ENCODE assay signal across 23 mouse cellular contexts in the genomic region with DNA sequence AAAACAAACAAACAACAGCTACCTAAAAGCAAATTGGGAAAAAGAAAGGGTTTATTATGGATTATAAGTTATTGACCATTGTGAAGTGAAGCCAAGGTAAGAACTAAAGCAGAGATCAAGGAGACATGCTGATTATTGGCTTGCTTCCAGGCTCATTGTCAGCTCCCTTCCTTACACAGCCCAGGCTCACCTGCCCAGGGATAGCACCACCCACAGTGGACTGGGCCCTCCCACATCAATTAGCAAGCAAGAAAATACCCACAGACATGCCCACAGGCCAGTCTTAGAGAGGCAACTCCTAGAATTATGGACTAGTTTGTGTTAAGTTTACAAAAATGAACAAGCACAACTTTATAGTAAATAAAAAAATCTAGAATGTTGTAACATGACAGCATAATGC. TPM values are rescaled to one million over a fixed set of nuclear protein-coding genes. Genes with fewer than 3 reads are reported as not detected.
DNase-seq lines count a peak whose midpoint lies in the region; ATAC-seq and TF ChIP-seq lines count a peak whose summit lies in the region.
"Had no signal": no experiment of that assay in that cellular context is flagged by ENCODE, and none has a peak within 500 bp of the region (broad histone marks: within the 10 kb centered on the region; RNA-seq: fewer than 3 reads in every experiment).

No protein-coding gene starts in this region.

- peaks cover 47% of the 10 kb centered on the region for H3K36me3 ChIP-seq in stomach, embryonic 14.5 days (ENCODE audit: control insufficient read depth, insufficient read depth, low read length)
- H3K36me3 ChIP-seq in stomach, postnatal 0 days (ENCODE audit: control insufficient read depth, insufficient read depth, low read length), result peaks cover 22% of the 10 kb centered on the region; the same call in 1 of the 2 replicates
- peaks cover 52% of the 10 kb centered on the region for H3K36me3 ChIP-seq in liver, embryonic 11.5 days (ENCODE audit: control insufficient read depth, insufficient read depth, low read length)
- peaks cover 78% of the 10 kb centered on the region for H3K36me3 ChIP-seq in liver, embryonic 14.5 days (replicated peaks; ENCODE audit: control insufficient read depth, insufficient read depth, low read depth)
- H3K36me3 ChIP-seq in stomach, embryonic 15.5 days, result peaks cover 46% of the 10 kb centered on the region
- peaks cover 42% of the 10 kb centered on the region for H3K36me3 ChIP-seq in heart, adult 2 months (ENCODE audit: control insufficient read depth, insufficient read depth, low read length)

- intact Hi-C loops in heart, adult 2 months (cut with DNase I), result no loop called here

- no peak for TF ChIP-seq CTCF in stomach, postnatal 0 days (IDR thresholded peaks at IDR 0.05; ENCODE audit: low read depth)
- TF ChIP-seq CTCF in liver, embryonic 14.5 days (IDR thresholded peaks at IDR 0.05; ENCODE audit: low read depth), result no peak
- no peak for TF ChIP-seq CTCF in heart, adult 2 months (IDR thresholded peaks at IDR 0.05)

- H3K4me3 ChIP-seq in stomach, embryonic 14.5 days (ENCODE audit: low read depth, low read length), result no peak overlapping the region
- H3K4me3 ChIP-seq in stomach, postnatal 0 days (ENCODE audit: low read depth, low read length), result no peak overlapping the region
- H3K4me3 ChIP-seq in liver, embryonic 11.5 days (ENCODE audit: low read depth, low read length), result no peak overlapping the region
- H3K4me3 ChIP-seq in liver, embryonic 14.5 days (ENCODE audit: insufficient read depth in 1 of 2, low read depth in 2 of 2, low read length in 2 of 2), result no peak overlapping the region
- no peak overlapping the region for H3K4me3 ChIP-seq in stomach, embryonic 15.5 days (replicated peaks)
- no peak overlapping the region for H3K4me3 ChIP-seq in heart, adult 2 months
- H3K4me3 ChIP-seq: heart, embryonic 12.5 days; heart, embryonic 15.5 days; hindbrain, embryonic 10.5 days; hindbrain, embryonic 13.5 days had no signal

- no peaks in the 10 kb centered on the region for H3K4me1 ChIP-seq in stomach, embryonic 14.5 days (ENCODE audit: control insufficient read depth, insufficient read depth, low read length)
- no peaks in the 10 kb centered on the region for H3K4me1 ChIP-seq in stomach, postnatal 0 days (replicated peaks; ENCODE audit: control insufficient read depth, insufficient read depth)
- H3K4me1 ChIP-seq in liver, embryonic 11.5 days (replicated peaks; ENCODE audit: control insufficient read depth, insufficient read depth, low read length), result 0 out of 2 replicates have a peak, but pooled peaks cover 7% of the 10 kb centered on the region
- H3K4me1 ChIP-seq in liver, embryonic 14.5 days (replicated peaks; ENCODE audit: control insufficient read depth in 2 of 2, insufficient read depth in 2 of 2, low read length in 1 of 2), result peaks cover 22% of the 10 kb centered on the region in 2 experiments
- H3K4me1 ChIP-seq in stomach, embryonic 15.5 days, result no peaks in the 10 kb centered on the region
- H3K4me1 ChIP-seq in heart, adult 2 months (ENCODE audit: control insufficient read depth, insufficient read depth, low read length), result peaks cover 4% of the 10 kb centered on the region
- H3K4me1 ChIP-seq: heart, embryonic 12.5 days; heart, embryonic 15.5 days; hindbrain, embryonic 10.5 days; hindbrain, embryonic 13.5 days had no signal

- no peaks in the 10 kb centered on the region for H3K27me3 ChIP-seq in stomach, embryonic 14.5 days (ENCODE audit: control insufficient read depth, insufficient read depth, low read length)
- H3K27me3 ChIP-seq in stomach, postnatal 0 days (ENCODE audit: control insufficient read depth, insufficient read depth, low read length), result no peaks in the 10 kb centered on the region
- no peaks in the 10 kb centered on the region for H3K27me3 ChIP-seq in liver, embryonic 11.5 days (replicated peaks; ENCODE audit: control insufficient read depth, insufficient read depth, low read length)
- H3K27me3 ChIP-seq in liver, embryonic 14.5 days (ENCODE audit: control insufficient read depth, insufficient read depth, low read length), result no peaks in the 10 kb centered on the region
- H3K27me3 ChIP-seq in stomach, embryonic 15.5 days (replicated peaks), result no peaks in the 10 kb centered on the region
- H3K27me3 ChIP-seq in heart, adult 2 months (ENCODE audit: control insufficient read depth, insufficient read depth, low read length), result no peaks in the 10 kb centered on the region
- H3K27me3 ChIP-seq: heart, embryonic 12.5 days; heart, embryonic 15.5 days; hindbrain, embryonic 13.5 days had no signal

- H3K9ac ChIP-seq in stomach, embryonic 14.5 days (replicated peaks; ENCODE audit: low read depth, low read length), result no peak overlapping the region
- no peak overlapping the region for H3K9ac ChIP-seq in stomach, postnatal 0 days (ENCODE audit: low read length)
- no peak overlapping the region for H3K9ac ChIP-seq in liver, embryonic 11.5 days (ENCODE audit: low read depth, low read length)
- peak overlapping the region; percentile 3; the same call in 1 of the 2 replicates for H3K9ac ChIP-seq in liver, embryonic 14.5 days (replicated peaks)
- H3K9ac ChIP-seq in stomach, embryonic 15.5 days, result no peak overlapping the region
- H3K9ac ChIP-seq in heart, adult 2 months (ENCODE audit: low read depth, low read length), result no peak overlapping the region
- H3K9ac ChIP-seq: heart, embryonic 12.5 days; heart, embryonic 15.5 days; hindbrain, embryonic 13.5 days had no signal

- DNase-seq in stomach, postnatal 0 days (ENCODE audit: low spot score), result no peak
- no peak for DNase-seq in liver, embryonic 11.5 days (ENCODE audit: low spot score)
- DNase-seq in liver, embryonic 14.5 days (ENCODE audit: low read depth in 3 of 3, low spot score in 3 of 3), result no peak
- no peak for DNase-seq in urinary bladder, adult 18-20 months (ENCODE audit: low spot score in 2 of 2)
- no peak for DNase-seq in cerebellum, adult 18-20 months
- DNase-seq in heart, adult 2 months, result no peak
- DNase-seq: adrenal gland, adult 2 months; adrenal gland, postnatal 14 days; cerebellum, adult 11-12 months; cerebellum, adult 9-10 months; cerebellum, postnatal 14 days; gastrocnemius, postnatal 25 days; heart, postnatal 10 days; heart, postnatal 36 days had no signal

- no peaks in the 10 kb centered on the region for H3K9me3 ChIP-seq in stomach, embryonic 14.5 days (ENCODE audit: control insufficient read depth, low read depth, low read length)
- H3K9me3 ChIP-seq in stomach, postnatal 0 days (ENCODE audit: control insufficient read depth, low read length), result no peaks in the 10 kb centered on the region
- H3K9me3 ChIP-seq in liver, embryonic 11.5 days (ENCODE audit: control insufficient read depth, low read length), result no peaks in the 10 kb centered on the region
- no peaks in the 10 kb centered on the region for H3K9me3 ChIP-seq in liver, embryonic 14.5 days (ENCODE audit: control insufficient read depth, low read length)
- H3K9me3 ChIP-seq in stomach, embryonic 15.5 days, result no peaks in the 10 kb centered on the region
- H3K9me3 ChIP-seq: heart, embryonic 12.5 days; heart, embryonic 15.5 days; hindbrain, embryonic 10.5 days; hindbrain, embryonic 13.5 days had no signal

- no peak overlapping the region for H3K4me2 ChIP-seq in stomach, embryonic 14.5 days (replicated peaks; ENCODE audit: low read depth, low read length)
- H3K4me2 ChIP-seq in stomach, postnatal 0 days (replicated peaks; ENCODE audit: low read depth), result no peak overlapping the region
- peak overlapping the region; percentile 18 for H3K4me2 ChIP-seq in liver, embryonic 11.5 days
- H3K4me2 ChIP-seq in liver, embryonic 14.5 days (ENCODE audit: low read depth), result peak overlapping the region; percentile 47
- no peak overlapping the region for H3K4me2 ChIP-seq in stomach, embryonic 15.5 days
- H3K4me2 ChIP-seq: heart, embryonic 12.5 days; heart, embryonic 15.5 days; hindbrain, embryonic 13.5 days had no signal

- no peak for TF ChIP-seq EP300 in stomach, postnatal 0 days (optimal IDR thresholded peaks at IDR 0.05)
- TF ChIP-seq EP300 in liver, embryonic 14.5 days (IDR thresholded peaks at IDR 0.05; ENCODE audit: low read depth), result no peak
- TF ChIP-seq EP300 in heart, adult 2 months (IDR thresholded peaks at IDR 0.05; ENCODE audit: insufficient read depth, low read depth, low read length), result no peak

- no peak overlapping the region for H3K27ac ChIP-seq in stomach, embryonic 14.5 days (ENCODE audit: low read length)
- H3K27ac ChIP-seq in stomach, postnatal 0 days (replicated peaks), result no peak overlapping the region
- peak overlapping the region; percentile 44 for H3K27ac ChIP-seq in liver, embryonic 11.5 days (ENCODE audit: low read depth, low read length)
- peak overlapping the region; percentile 83 for H3K27ac ChIP-seq in liver, embryonic 14.5 days
- H3K27ac ChIP-seq in stomach, embryonic 15.5 days, result no peak overlapping the region
- H3K27ac ChIP-seq in heart, adult 2 months, result no peak overlapping the region
- H3K27ac ChIP-seq: heart, embryonic 15.5 days; hindbrain, embryonic 10.5 days; hindbrain, embryonic 13.5 days had no signal

- no peaks in the 10 kb centered on the region for H3K79me2 ChIP-seq in heart, adult 2 months (replicated peaks; ENCODE audit: control insufficient read depth, insufficient read depth, low read length)

- peak; percentile 37; the same call in 1 of the 2 replicates for ATAC-seq in stomach, embryonic 14.5 days (ENCODE audit: insufficient number of reproducible peaks, insufficient read depth, low FRiP score, low read depth)
- ATAC-seq in stomach, postnatal 0 days (ENCODE audit: low FRiP score, low TSS enrichment), result no peak
- peak; percentile 53; the same call in 1 of the 2 replicates for ATAC-seq in liver, embryonic 11.5 days (replicated peaks; ENCODE audit: low FRiP score)
- ATAC-seq in liver, embryonic 14.5 days (ENCODE audit: insufficient read depth), result peak; percentile 73
- ATAC-seq in stomach, embryonic 15.5 days (ENCODE audit: insufficient read depth, low FRiP score, low read depth), result 0 out of 2 replicates have a peak, but pooled peaks have one; percentile 70
- ATAC-seq: CD4-positive, CD25-positive, alpha-beta regulatory T cell, adult 4 months; forebrain, embryonic 14.5 days; hindbrain, embryonic 16.5 days had no signal

- TF ChIP-seq POLR2A in heart, adult 2 months (IDR thresholded peaks at IDR 0.05; ENCODE audit: insufficient read depth, low read depth, low read length), result no peak

RNA-seq across cellular contexts. Expression of a gene that starts 33.9 kb away (rescaled TPM):
- 44.4 and 48.1 TPM in 2 replicates for polyA plus RNA-seq in stomach, embryonic 14.5 days (2014; fragmentation: Nextera tagmentation; extraction: Ambion mirVana)
- 8.9 and 9.0 TPM in 2 replicates for polyA plus RNA-seq in stomach, postnatal 0 days (2015; fragmentation: Nextera tagmentation; extraction: Ambion mirVana)
- polyA plus RNA-seq in liver, embryonic 11.5 days (2014; fragmentation: Nextera tagmentation; extraction: Ambion mirVana), result 38.1 and 38.5 TPM in 2 replicates
- 6.1 and 11.1 TPM in 2 replicates for polyA plus RNA-seq in liver, embryonic 14.5 days (2012; rRNA removed)
- 27.2 and 27.3 TPM in 2 replicates for polyA plus RNA-seq in liver, embryonic 14.5 days (2014; fragmentation: Nextera tagmentation; extraction: Ambion mirVana)
- 23.2 and 24.4 TPM in 2 replicates for polyA plus RNA-seq in stomach, embryonic 15.5 days (2015; fragmentation: Nextera tagmentation; extraction: Ambion mirVana)
- total RNA-seq in heart, adult 2 months (2021), result 10 to 100 TPM; 47.5 to 53.5 TPM
- polyA plus RNA-seq in heart, adult 2 months (2012; rRNA removed), result 3.2 and 9.5 TPM in 2 replicates

Comparison
In these comparisons a context has a peak if more than half of its experiments do, and no peak if none do; other contexts are left out.
1. H3K27ac ChIP-seq: peak in liver, embryonic 11.5 days (single experiment) and liver, embryonic 14.5 days (single experiment); none in stomach, embryonic 14.5 days (single experiment), stomach, postnatal 0 days (single experiment), stomach, embryonic 15.5 days (single experiment) and heart, adult 2 months (single experiment).
2. H3K4me2 ChIP-seq: peak in liver, embryonic 11.5 days (single experiment) and liver, embryonic 14.5 days (single experiment); none in stomach, embryonic 14.5 days (single experiment), stomach, postnatal 0 days (single experiment) and stomach, embryonic 15.5 days (single experiment).